Mouse (Mus musculus) G1E-ER4 (cell line): Measurements from ENCODE around the gene Hcar1. TPM values are rescaled to one million over a fixed set of nuclear protein-coding genes. Genes with fewer than 3 reads are reported as not detected.

Source experiments
- GATA1 ChIP-seq: IDR thresholded peaks from one replicate; pipeline ENCODE4 v1.8.0; 2012; ENCODE audit warnings: low read length, inconsistent platforms
- polyA plus RNA-seq: library from polyadenylated mRNA; stranded (reverse); fragments of >175 nt; gene quantifications from 2 replicates; pipeline ENCODE4 v1.2.3, GENCODE M21; 2012

Hcar1 gene
- polyA plus RNA-seq, 1 experiment = not detected

GRCm38 (mm10) chr5:123842221-123842934 is 37.4 kb downstream of the Hcar1 start:
- no peak for TF ChIP-seq GATA1

- no peak for TF ChIP-seq GATA1
These were observed 42.4 kb downstream of the Hcar1 start for GRCm38 (mm10) chr5:123837371-123837770.

GRCm38 (mm10) chr5:123834836-123835235 is 45.0 kb downstream of the Hcar1 start:
- TF ChIP-seq GATA1 = no peak

- no peak for TF ChIP-seq GATA1
These were observed 47.5 kb downstream of the Hcar1 start for GRCm38 (mm10) chr5:123832309-123832708.

- TF ChIP-seq GATA1 = no peak
These were observed 52.1 kb downstream of the Hcar1 start for GRCm38 (mm10) chr5:123827659-123828091.

Other genes with a start within 250 kb of the Hcar1 start
- gene Clip1, start 195.4 kb downstream of the Hcar1 start, polyA plus RNA-seq = 17.4 and 20.2 TPM in 2 replicates
- gene Zcchc8, start 158.9 kb downstream of the Hcar1 start, polyA plus RNA-seq = 98.2 and 122 TPM in 2 replicates
- 4.1 and 14.3 TPM in 2 replicates for gene Rsrc2, start 130.6 kb downstream of the Hcar1 start, polyA plus RNA-seq
- 3.4 and 3.5 TPM in 2 replicates for gene Kntc1, start 130.3 kb downstream of the Hcar1 start, polyA plus RNA-seq
- not detected in 2 replicates for gene Hcar2, start 14.5 kb downstream of the Hcar1 start, polyA plus RNA-seq
- 169 and 194 TPM in 2 replicates for gene Denr, start 27.2 kb upstream of the Hcar1 start, polyA plus RNA-seq
- not detected in 2 replicates for gene Gm43518, start 47.4 kb upstream of the Hcar1 start, polyA plus RNA-seq
- gene Ccdc62, start 50.7 kb upstream of the Hcar1 start, polyA plus RNA-seq = 4.1 and 6.2 TPM in 2 replicates
- gene Hip1r, start 93.6 kb upstream of the Hcar1 start, polyA plus RNA-seq = 20.2 and 23.1 TPM in 2 replicates
- gene Vps37b, start 152.2 kb upstream of the Hcar1 start, polyA plus RNA-seq = 137 and 177 TPM in 2 replicates
- 1.0 and 1.4 TPM in 2 replicates for gene Abcb9, start 215.8 kb upstream of the Hcar1 start, polyA plus RNA-seq
- 58.9 and 82.0 TPM in 2 replicates for gene Ogfod2, start 232.3 kb upstream of the Hcar1 start, polyA plus RNA-seq
- 135 and 142 TPM in 2 replicates for gene Arl6ip4, start 236.1 kb upstream of the Hcar1 start, polyA plus RNA-seq